Mouse (Mus musculus) MN1 (cell line): ENCODE data around the gene Gif.

Experiments
- DNase-seq: peaks from one replicate; pipeline ENCODE4 v3.0.0-alpha.2; 2016; ENCODE audit warnings: low spot score

Gif gene

GRCm38 (mm10) chr19:11747298-11747697 is at the start of gene Gif:
Gene Gif, plus strand, starts transcription at chr19:11747554.
- DNase-seq: no peak

GRCm38 (mm10) chr19:11698342-11698741 is 49.0 kb upstream of the Gif start:
- DNase-seq: no peak

DNA sequence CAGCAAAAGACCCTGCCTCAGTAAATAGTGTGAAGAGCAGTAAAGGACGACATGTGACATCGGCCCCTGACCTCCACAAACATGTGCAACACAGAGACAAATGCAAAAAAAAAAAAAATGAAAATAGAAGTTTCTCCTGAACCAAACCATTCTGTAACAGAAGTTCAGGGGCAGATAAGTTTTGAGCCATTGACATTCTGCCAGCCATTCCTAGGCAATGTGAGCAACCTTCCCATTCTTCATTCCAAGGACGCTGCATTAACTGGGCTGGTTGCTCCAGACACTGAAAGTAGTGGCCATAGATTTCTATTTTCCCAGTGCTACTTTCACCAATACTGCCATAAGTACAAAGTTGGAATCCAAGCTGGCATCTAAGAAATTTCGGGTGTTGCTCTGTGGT is 34.9 kb upstream of the Gif start:
- DNase-seq: no peak

DNA sequence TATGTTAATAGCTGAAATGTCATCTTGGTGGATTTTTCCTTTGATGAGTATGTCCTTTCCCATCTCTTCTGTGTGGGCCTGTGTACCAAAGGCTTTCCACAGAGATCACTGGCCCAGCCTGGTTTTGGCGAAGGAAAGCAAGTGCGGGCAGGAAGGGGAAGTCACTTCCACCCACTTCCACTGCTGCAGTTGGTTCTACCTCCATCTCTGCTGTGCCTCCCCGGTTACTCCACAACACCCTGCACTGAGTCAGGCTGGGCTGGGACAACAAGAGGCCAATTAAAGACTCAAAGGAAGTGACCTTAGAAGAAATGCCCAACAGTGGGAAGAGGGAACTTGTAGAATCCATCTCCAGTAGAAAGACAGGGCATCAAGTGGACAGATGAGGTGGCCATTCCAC is 27.3 kb upstream of the Gif start:
- DNase-seq: no peak

DNA sequence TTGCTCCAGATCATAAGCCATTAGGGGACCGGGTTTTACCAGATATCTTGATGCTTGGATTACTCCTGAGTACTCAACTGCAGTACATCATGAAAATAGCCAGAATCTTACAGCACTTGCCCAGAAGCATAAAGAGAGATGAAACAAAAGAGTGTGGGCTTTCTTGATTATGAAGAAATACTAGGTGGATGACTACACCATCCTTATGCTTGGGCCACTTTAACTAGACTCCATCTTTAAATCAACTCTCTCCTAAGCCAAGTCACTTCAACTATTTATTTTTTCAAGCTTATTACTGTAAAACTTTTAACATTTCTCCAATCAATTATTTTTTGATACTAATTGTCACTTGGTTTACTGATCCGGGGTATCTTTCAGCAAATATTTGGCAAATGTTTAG is 23.5 kb upstream of the Gif start:
- no peak for DNase-seq

- no peak for DNase-seq
These were observed 23.1 kb upstream of the Gif start for GRCm38 (mm10) chr19:11724275-11724674.

GRCm38 (mm10) chr19:11725915-11726314 is 21.4 kb upstream of the Gif start:
- no peak for DNase-seq

DNA sequence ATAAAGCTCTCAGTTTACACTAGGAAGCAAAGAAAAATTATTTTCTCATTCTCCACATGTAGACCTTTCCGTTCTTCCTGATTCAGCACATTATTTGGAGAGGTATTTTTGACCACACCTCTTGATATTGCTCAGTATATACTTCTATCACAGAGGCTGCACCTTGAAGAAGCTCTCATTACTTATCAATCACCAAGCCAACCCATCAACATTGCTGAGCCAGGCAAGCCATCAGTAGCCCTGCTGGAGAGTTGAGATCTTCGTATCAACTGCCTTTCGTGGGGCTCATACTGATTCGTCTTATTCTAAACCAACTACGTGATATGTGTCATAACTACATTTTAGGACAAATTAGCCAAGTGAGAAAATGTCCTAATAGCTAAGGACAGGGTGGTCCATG is 20.1 kb upstream of the Gif start:
- no peak for DNase-seq

DNA sequence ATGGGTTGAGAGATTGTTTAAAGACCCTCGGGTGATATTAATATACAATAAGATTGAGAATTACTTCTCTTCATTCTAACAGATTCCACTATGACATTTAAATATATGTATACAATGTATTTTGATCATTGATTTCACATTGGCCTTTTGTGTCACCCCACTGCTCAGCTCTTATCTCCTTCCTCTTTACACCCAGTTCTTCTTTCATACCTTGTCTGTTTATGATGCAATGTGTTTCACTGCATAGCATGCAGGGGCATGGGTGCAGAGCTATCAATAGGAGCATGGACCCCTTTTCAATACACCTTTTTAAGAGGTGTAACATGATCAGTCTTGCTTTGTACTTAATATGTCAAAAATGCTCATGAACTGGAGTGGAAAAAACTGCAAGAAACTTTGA is 17.1 kb upstream of the Gif start:
- no peak for DNase-seq

DNA sequence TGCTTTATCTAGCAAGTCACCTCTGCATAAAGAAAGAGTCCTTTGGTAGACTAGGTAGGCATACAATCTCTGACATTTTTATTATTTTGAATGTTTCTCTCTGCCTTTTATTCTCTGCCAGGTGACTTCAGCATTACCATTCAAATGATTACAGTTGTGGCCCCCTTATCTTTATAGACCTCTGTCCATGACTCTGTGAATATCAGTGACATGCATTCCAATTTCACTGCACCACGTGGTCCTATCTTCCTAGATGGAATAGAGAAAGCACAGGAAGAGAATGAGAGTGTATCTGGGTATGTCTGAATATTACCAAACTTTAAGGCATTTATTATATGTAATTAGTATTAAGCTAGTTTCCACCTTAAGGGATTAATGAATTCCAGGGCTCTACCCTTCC is 10.9 kb upstream of the Gif start:
- no peak for DNase-seq

GRCm38 (mm10) chr19:11745680-11746079 is 1.7 kb upstream of the Gif start:
- DNase-seq: no peak

DNA sequence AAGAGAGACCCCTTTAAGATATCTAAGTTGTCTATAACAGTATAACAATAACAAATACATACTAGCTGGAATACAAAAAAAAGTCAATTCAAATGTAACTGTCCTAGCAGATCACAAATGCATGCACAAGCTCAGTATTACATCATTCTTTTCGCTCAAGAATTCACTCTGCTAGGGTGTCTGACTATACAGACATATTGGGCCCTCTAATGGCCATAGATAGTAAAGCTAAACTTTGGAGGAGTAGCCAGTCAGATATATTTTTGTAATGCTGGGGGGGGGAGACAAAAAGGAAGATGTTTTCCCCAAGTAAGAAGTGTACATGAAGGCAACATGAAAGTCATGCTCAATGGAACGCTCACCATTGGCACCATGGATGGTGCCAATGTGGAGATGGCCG is 17.7 kb downstream of the Gif start:
- no peak for DNase-seq

GRCm38 (mm10) chr19:11766413-11766812 is 19.1 kb downstream of the Gif start:
- no peak for DNase-seq

GRCm38 (mm10) chr19:11768163-11768562 is 20.8 kb downstream of the Gif start:
- DNase-seq: peak; percentile 41

DNA sequence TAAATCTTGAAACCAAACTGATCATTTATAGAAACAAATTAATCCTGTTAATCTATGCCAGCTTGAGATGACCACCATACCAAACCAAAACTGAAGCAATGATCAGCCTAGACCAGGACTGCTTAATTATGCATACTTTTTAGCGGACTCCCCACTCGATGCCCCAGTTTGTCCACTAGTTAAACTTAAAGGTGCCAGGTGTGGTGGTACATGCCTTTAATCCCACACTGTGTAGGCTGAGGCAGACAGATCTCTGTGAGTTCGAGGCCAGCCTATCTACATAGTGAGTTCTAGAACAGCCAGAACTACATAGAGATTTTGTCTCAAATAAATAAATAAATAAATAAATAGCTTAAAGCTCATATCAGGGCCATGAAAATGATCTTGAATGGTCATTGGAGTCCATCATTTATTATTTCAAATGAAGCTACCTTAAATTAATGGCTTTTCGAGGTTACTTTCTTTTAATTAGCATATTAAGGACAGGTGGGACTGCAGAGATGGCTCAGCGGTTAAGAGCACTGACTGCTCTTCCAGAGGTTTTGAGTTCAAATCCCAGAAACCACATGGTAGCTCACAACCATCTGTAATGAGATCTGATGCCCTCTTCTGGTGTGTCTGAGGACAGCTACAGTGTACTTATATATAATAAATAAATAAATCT is 22.0 kb downstream of the Gif start:
- no peak for DNase-seq

DNA sequence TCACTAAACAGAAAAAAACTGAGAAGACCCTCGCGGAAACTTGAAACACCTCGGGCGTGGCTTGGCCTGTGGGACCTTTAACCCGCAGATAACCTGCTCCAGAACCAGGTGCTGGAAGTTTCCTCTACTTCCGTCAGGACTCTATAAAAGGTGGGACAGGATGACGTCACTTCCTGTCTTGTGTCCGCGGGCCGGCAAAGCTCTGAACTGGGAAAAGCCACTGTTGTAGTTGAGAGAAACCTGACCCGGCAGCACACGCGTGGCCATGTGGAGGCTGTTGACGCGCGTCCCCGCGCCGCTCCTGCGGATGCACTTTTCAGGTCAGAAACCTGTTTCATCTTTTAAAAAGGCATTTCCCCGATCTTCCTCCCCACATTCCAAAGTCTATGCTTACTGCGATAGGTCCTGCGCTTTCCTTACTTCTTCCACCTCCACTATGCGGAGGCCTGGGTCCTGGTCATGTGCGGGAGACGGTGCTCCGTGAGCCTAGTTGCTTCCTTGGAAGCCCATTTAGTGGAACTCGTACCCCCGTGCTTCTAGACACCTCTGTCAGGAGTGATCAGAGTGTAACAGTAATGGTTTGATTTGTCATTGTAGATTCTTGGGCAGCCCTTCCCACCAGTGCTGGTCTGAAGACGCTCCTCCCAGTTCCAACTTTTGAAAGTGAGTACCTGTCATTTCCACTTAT is 23.0 kb downstream of the Gif start, which contains the start of gene Mrpl16:
Gene Mrpl16 (plus strand): TSS at position 187 of the 688 bp plus-strand sequence.
- peak; percentile 91 for DNase-seq

GRCm38 (mm10) chr19:11777191-11777865 is 30.0 kb downstream of the Gif start:
- peak; percentile 33 for DNase-seq

GRCm38 (mm10) chr19:11785409-11786154 is 38.2 kb downstream of the Gif start:
- no peak for DNase-seq

- no peak for DNase-seq
These were observed 40.5 kb downstream of the Gif start for GRCm38 (mm10) chr19:11787826-11788225.

DNA sequence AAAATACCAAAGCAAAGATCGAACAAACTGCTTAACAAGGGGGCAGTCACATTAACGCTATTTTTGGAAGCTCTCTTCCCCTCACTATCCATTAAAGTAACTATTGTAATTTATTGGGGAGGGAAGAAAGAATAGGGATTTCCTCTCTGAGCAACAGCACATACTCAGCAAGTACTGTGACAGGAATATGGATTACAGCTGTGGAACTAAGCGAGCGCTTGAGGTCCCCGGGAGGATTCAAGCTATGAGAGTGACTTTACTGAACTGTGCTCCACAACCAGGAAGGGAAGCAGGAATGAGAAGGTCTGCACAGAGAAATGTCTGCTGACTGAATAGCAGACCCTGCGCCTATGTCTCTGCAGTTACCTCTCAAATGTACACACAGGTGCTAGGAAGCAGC is 41.5 kb downstream of the Gif start:
- DNase-seq: no peak

DNA sequence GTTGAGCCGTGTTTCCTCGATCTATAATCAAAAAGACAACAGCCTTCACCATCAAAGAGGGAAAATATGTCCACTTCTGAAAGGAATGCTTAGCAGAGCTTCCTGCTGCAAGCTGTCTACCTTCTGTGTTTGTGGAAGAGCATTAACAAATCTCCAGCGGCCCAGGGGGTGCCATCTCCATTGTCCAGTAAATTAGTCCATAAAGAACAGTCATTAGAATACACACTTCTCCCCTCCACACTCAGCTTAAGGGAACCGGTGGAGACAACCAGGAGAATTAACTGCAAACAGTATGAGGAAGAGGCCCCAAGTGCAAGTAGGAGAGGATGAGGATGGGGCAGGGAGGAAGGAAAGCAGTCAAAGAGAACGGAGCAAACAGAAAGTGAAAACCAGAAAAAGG is 44.5 kb downstream of the Gif start:
- DNase-seq: no peak

GRCm38 (mm10) chr19:11793741-11794359 is 46.5 kb downstream of the Gif start:
- DNase-seq: no peak
